Mouse (Mus musculus) ES-Bruce4 (cell line): ENCODE results near the gene Narf.

Source experiments
- CTCF ChIP-seq: IDR thresholded peaks from one replicate; pipeline ENCODE4 v1.8.1; 2011; ENCODE audit warnings: low read depth, low read length
- EP300 ChIP-seq: IDR thresholded peaks from 2 replicates; pipeline ENCODE4 v1.6.1; 2011; ENCODE audit warnings: low read depth, low read length; ENCODE audit not compliant: insufficient read depth

GRCm38 (mm10) chr11:121199851-121200250 is 37.2 kb upstream of the Narf start:
- no peak for TF ChIP-seq EP300
- TF ChIP-seq CTCF: no peak
